Mouse (Mus musculus) CH12.LX (cell line): ENCODE results near the gene Ofcc1. TPM values are rescaled to one million over a fixed set of nuclear protein-coding genes. Genes with fewer than 3 reads are reported as not detected.

Source experiments
- DNase-seq: peaks from one replicate; pipeline ENCODE4 v3.0.0-alpha.2; 2013; ENCODE audit errors: extremely low read depth
- H3K27ac ChIP-seq: 2 replicates; pipeline ENCODE4 v1.5.1; 2012; ENCODE audit warnings: low read depth, mild to moderate bottlenecking, control low read depth, moderate library complexity; ENCODE audit not compliant: insufficient read depth
- H3K27me3 ChIP-seq: replicated peaks from 2 replicates; pipeline ENCODE3; 2012; ENCODE audit warnings: inconsistent platforms
- H3K36me3 ChIP-seq, 2 experiments: replicated peaks in 1 of 2; 2 replicates each; pipeline versions ENCODE3 to v1.6.1; 2012; ENCODE audit warnings: inconsistent platforms in 1 of 2, low read length in 1 of 2, mild to moderate bottlenecking in 1 of 2, mixed read lengths in 1 of 2, moderate library complexity in 1 of 2; ENCODE audit not compliant: control insufficient read depth in 1 of 2, insufficient read depth in 1 of 2
- H3K4me1 ChIP-seq, 2 experiments: 2 replicates each; pipeline ENCODE4 v1.6.1; 2012; ENCODE audit warnings: inconsistent platforms in 1 of 2, moderate library complexity in 1 of 2; ENCODE audit not compliant: insufficient read depth in 2 of 2, control insufficient read depth in 1 of 2
- H3K4me2 ChIP-seq: 2 replicates; pipeline ENCODE4 v1.6.1; 2012; ENCODE audit warnings: low read depth, mild to moderate bottlenecking, control low read depth; ENCODE audit not compliant: poor library complexity, insufficient read depth, severe bottlenecking
- H3K4me3 ChIP-seq, 3 experiments: fragments of 150-350 bp in 1 of 3; sonication (generic) in 1 of 3; replicated peaks in 1 of 3; 2 replicates each; pipeline versions ENCODE3 to v1.5.1; 2011 to 2012; ENCODE audit warnings: low read depth in 2 of 3, low read length in 2 of 3, mild to moderate bottlenecking in 2 of 3, moderate library complexity in 2 of 3, control low read depth in 1 of 3, improper control_type of control experiment in 1 of 3, inconsistent platforms in 1 of 3, mixed read lengths in 1 of 3; ENCODE audit not compliant: poor library complexity in 1 of 3
- H3K79me2 ChIP-seq: replicated peaks from 2 replicates; pipeline ENCODE4 v1.6.1; 2012; ENCODE audit warnings: mild to moderate bottlenecking, moderate library complexity; ENCODE audit not compliant: control insufficient read depth, poor library complexity, insufficient read depth, severe bottlenecking; ENCODE audit errors: extremely low read depth
- H3K9ac ChIP-seq: 2 replicates; pipeline ENCODE4 v1.6.1; 2012; ENCODE audit warnings: low read depth, mild to moderate bottlenecking, control low read depth, moderate library complexity; ENCODE audit not compliant: insufficient read depth
- H3K9me3 ChIP-seq: replicated peaks from 2 replicates; pipeline ENCODE3; 2012; ENCODE audit warnings: low read length, inconsistent platforms, mixed read lengths
- BHLHE40 ChIP-seq: IDR thresholded peaks from 2 replicates; pipeline ENCODE4 v1.6.1; 2011; ENCODE audit warnings: mild to moderate bottlenecking, low read depth, low read length, improper control_type of control experiment
- CHD1 ChIP-seq: IDR thresholded peaks from 2 replicates; pipeline ENCODE4 v1.6.1; 2012; ENCODE audit warnings: low read depth, low read length, improper control_type of control experiment, inconsistent platforms
- CTCF ChIP-seq, 2 experiments: IDR thresholded peaks in 1 of 2; conservative IDR thresholded peaks in 1 of 2; 2 replicates each; pipeline ENCODE4 v1.5.1; 2011 to 2012; ENCODE audit warnings: low read depth in 2 of 2, low read length in 2 of 2, improper control_type of control experiment in 1 of 2, inconsistent platforms in 1 of 2, mild to moderate bottlenecking in 1 of 2, moderate library complexity in 1 of 2
- E2F4 ChIP-seq: IDR thresholded peaks from 2 replicates; pipeline ENCODE4 v1.6.1; 2011; ENCODE audit warnings: low read depth, low read length, improper control_type of control experiment; ENCODE audit not compliant: insufficient replicate concordance
- ELF1 ChIP-seq: IDR thresholded peaks from 2 replicates; pipeline ENCODE4 v1.6.1; 2014; ENCODE audit warnings: low read depth, mild to moderate bottlenecking, inconsistent platforms, low read length, improper control_type of control experiment
- EP300 ChIP-seq: IDR thresholded peaks from 2 replicates; pipeline ENCODE4 v1.6.1; 2011; ENCODE audit warnings: low read length, improper control_type of control experiment
- ETS1 ChIP-seq: conservative IDR thresholded peaks from 2 replicates; pipeline ENCODE4 v1.6.1; 2012; ENCODE audit warnings: low read depth, mild to moderate bottlenecking, inconsistent platforms, low read length, improper control_type of control experiment, moderate library complexity
- GABPA ChIP-seq: IDR thresholded peaks from 2 replicates; pipeline ENCODE4 v1.6.1; 2012; ENCODE audit warnings: low read depth, low read length, improper control_type of control experiment, inconsistent platforms; ENCODE audit not compliant: insufficient replicate concordance
- HCFC1 ChIP-seq: IDR thresholded peaks from 2 replicates; pipeline ENCODE4 v1.6.1; 2012; ENCODE audit warnings: low read depth, mild to moderate bottlenecking, inconsistent platforms, low read length, improper control_type of control experiment
- IRF4 ChIP-seq: IDR thresholded peaks from 2 replicates; pipeline ENCODE4 v1.6.1; 2014; ENCODE audit warnings: low read depth, mild to moderate bottlenecking, inconsistent platforms, low read length, improper control_type of control experiment
- JUND ChIP-seq: conservative IDR thresholded peaks from 2 replicates; pipeline ENCODE4 v1.6.1; 2011; ENCODE audit warnings: low read depth, low read length, improper control_type of control experiment
- KAT2A ChIP-seq: IDR thresholded peaks from 2 replicates; pipeline ENCODE4 v1.6.1; 2012; ENCODE audit warnings: low read length, improper control_type of control experiment, inconsistent platforms; ENCODE audit not compliant: insufficient replicate concordance
- MAZ ChIP-seq: IDR thresholded peaks from 2 replicates; pipeline ENCODE4 v1.6.1; 2012; ENCODE audit warnings: low read depth, mild to moderate bottlenecking, inconsistent platforms, low read length, improper control_type of control experiment, moderate library complexity
- MEF2A ChIP-seq: IDR thresholded peaks from 2 replicates; pipeline ENCODE4 v1.6.1; 2014; ENCODE audit warnings: low read depth, mild to moderate bottlenecking, inconsistent platforms, low read length, improper control_type of control experiment, borderline replicate concordance
- MXI1 ChIP-seq: IDR thresholded peaks from 2 replicates; pipeline ENCODE4 v1.6.1; 2011; ENCODE audit warnings: mild to moderate bottlenecking, low read depth, low read length, improper control_type of control experiment
- MYC ChIP-seq: IDR thresholded peaks from 2 replicates; pipeline ENCODE4 v1.6.1; 2011; ENCODE audit warnings: low read depth, mild to moderate bottlenecking, improper control_type of control experiment, low read length
- PAX5 ChIP-seq: IDR thresholded peaks from 2 replicates; pipeline ENCODE4 v1.6.1; 2012; ENCODE audit warnings: low read length, inconsistent platforms, mixed read lengths
- POLR2A ChIP-seq: IDR thresholded peaks from 2 replicates; pipeline ENCODE4 v1.6.1; 2011; ENCODE audit warnings: low read depth, mild to moderate bottlenecking, improper control_type of control experiment, low read length
- POLR2AphosphoS2 ChIP-seq: IDR thresholded peaks from 2 replicates; pipeline ENCODE4 v1.6.1; 2011; ENCODE audit warnings: low read depth, low read length, improper control_type of control experiment
- SMC3 ChIP-seq: IDR thresholded peaks from 2 replicates; pipeline ENCODE4 v1.6.1; 2011; ENCODE audit warnings: low read depth, low read length, improper control_type of control experiment
- UBTF ChIP-seq: IDR thresholded peaks from 2 replicates; pipeline ENCODE4 v1.6.1; 2012; ENCODE audit warnings: low read depth, mild to moderate bottlenecking, inconsistent platforms, low read length, improper control_type of control experiment, moderate library complexity
- ZC3H11A ChIP-seq: IDR thresholded peaks from 2 replicates; pipeline ENCODE4 v1.6.1; 2012; ENCODE audit warnings: low read depth, mild to moderate bottlenecking, inconsistent platforms, low read length, improper control_type of control experiment
- ZKSCAN1 ChIP-seq: IDR thresholded peaks from 2 replicates; pipeline ENCODE4 v1.6.1; 2012; ENCODE audit warnings: low read depth, inconsistent platforms, low read length, improper control_type of control experiment, borderline replicate concordance
- ZMIZ1 ChIP-seq: IDR thresholded peaks from 2 replicates; pipeline ENCODE4 v1.6.1; 2012; ENCODE audit warnings: low read depth, mild to moderate bottlenecking, inconsistent platforms, low read length, improper control_type of control experiment
- dilution Hi-C: fragments of 300-500 bp; cut with MboI; formaldehyde crosslinking; loops from 2 replicates; pipeline ENCODE4 v1.14.3; 2020; ENCODE audit warnings: low sequenced_read_pairs; ENCODE audit not compliant: extremely low pct_unique_long_range_greater_than_20kb, extremely low pct_ligation_motif_present
- in situ Hi-C: fragments of 300-500 bp; cut with MboI; formaldehyde crosslinking; loops from 3 replicates; pipeline ENCODE4 v1.14.3; 2019; ENCODE audit warnings: low sequenced_read_pairs, low pct_ligation_motif_present, low pct_unique_long_range_greater_than_20kb, mixed read lengths
- polyA plus RNA-seq: library from polyadenylated mRNA; unstranded; fragments of >175 nt; gene quantifications from 2 replicates; pipeline ENCODE4 v1.2.1, GENCODE M21; 2012; ENCODE audit warnings: low read depth; ENCODE audit not compliant: insufficient read length
- total RNA-seq, 2 experiments: library from RNA; depleted of rRNA; stranded (reverse); fragments of 300-350 nt in 1 of 2; fragments of >200 nt in 1 of 2; gene quantifications; 2 replicates each; pipeline ENCODE4 v1.2.3; 2012 to 2014

The Ofcc1 gene
- total and polyA plus RNA-seq, 3 experiments = not detected

- no peaks in the 10 kb centered on the region for H3K36me3 ChIP-seq
- in situ Hi-C loops = no loop called here
- TF ChIP-seq IRF4 (no peak), KAT2A (no peak), ELF1 (no peak), CTCF (conservative IDR thresholded peaks at IDR 0.05 in 1 of 2, IDR thresholded peaks at IDR 0.05 in 1 of 2; ENCODE audit: low read depth in 2 of 2, low read length in 2 of 2) (no peak), GABPA (no peak), E2F4 (no peak), UBTF (no peak), MYC (no peak), MAZ (no peak), JUND (no peak), ETS1 (no peak), BHLHE40 (no peak), ZKSCAN1 (no peak), HCFC1 (no peak), CHD1 (no peak), MEF2A (no peak), POLR2AphosphoS2 (no peak), ZC3H11A (no peak)
Measured at GRCm38 (mm10) chr13:39997901-39998300, 363.3 kb downstream of the Ofcc1 start.

GRCm38 (mm10) chr13:39979294-39980061, 381.8 kb downstream of the Ofcc1 start:
- no peak overlapping the region for H3K27ac ChIP-seq
- H3K27me3 ChIP-seq = no peaks in the 10 kb centered on the region
- peak; percentile 24 for DNase-seq
- in situ Hi-C loops = no loop called here
- H3K4me2 ChIP-seq = no peak overlapping the region
- peaks cover 0 to 3% of the 10 kb centered on the region in 2 experiments; a peak in 1 of 4 replicates for H3K4me1 ChIP-seq
- TF ChIP-seq ZMIZ1 = no peak
- TF ChIP-seq SMC3 = no peak
- TF ChIP-seq CHD1 = no peak
- no peak for TF ChIP-seq E2F4
- TF ChIP-seq EP300 = no peak
- TF ChIP-seq ELF1 = no peak
- TF ChIP-seq MXI1 = no peak
- TF ChIP-seq IRF4 = no peak
- no peak for TF ChIP-seq POLR2AphosphoS2
- no peak for TF ChIP-seq MYC
- TF ChIP-seq BHLHE40 = no peak
- TF ChIP-seq CTCF (conservative IDR thresholded peaks at IDR 0.05 in 1 of 2, IDR thresholded peaks at IDR 0.05 in 1 of 2; ENCODE audit: low read depth in 2 of 2, low read length in 2 of 2) = no peak
- TF ChIP-seq PAX5 = no peak
- no peak for TF ChIP-seq POLR2A
- TF ChIP-seq, all 38 proteins: peak for 0
- Histone ChIP-seq H3K36me3 (no peaks in the 10 kb centered on the region), H3K9ac (no peak overlapping the region), H3K9me3 (no peaks in the 10 kb centered on the region), H3K79me2 (no peaks in the 10 kb centered on the region), H3K4me3 (no peak overlapping the region)
- dilution Hi-C loops = no loop called here

More at GRCm38 (mm10) chr13:39997901-39998300, 363.3 kb downstream of the Ofcc1 start:
- Histone ChIP-seq H3K4me1 (peaks cover 0 to 8% of the 10 kb centered on the region in 2 experiments; a peak in 2 of 4 replicates), H3K79me2 (no peaks in the 10 kb centered on the region), H3K27me3 (no peaks in the 10 kb centered on the region), H3K27ac (no peak overlapping the region), H3K4me3 (no peak overlapping the region), H3K9ac (no peak overlapping the region), H3K9me3 (no peaks in the 10 kb centered on the region), H3K4me2 (no peak overlapping the region)
- DNase-seq = peak; percentile 2
- dilution Hi-C loops = no loop called here
